Mouse (Mus musculus) ES-E14 (cell line): Measurements from ENCODE around the gene Tgfbi.

Experiments
- CHD2 ChIP-seq: IDR thresholded peaks from 2 replicates; pipeline ENCODE4 v1.6.1; 2014; ENCODE audit warnings: mild to moderate bottlenecking, low read depth, low read length, inconsistent platforms
- HCFC1 ChIP-seq: IDR thresholded peaks from 2 replicates; pipeline ENCODE4 v1.6.1; 2012; ENCODE audit warnings: low read length, inconsistent platforms, borderline replicate concordance; ENCODE audit not compliant: insufficient read depth
- ZC3H11A ChIP-seq: IDR thresholded peaks from 2 replicates; pipeline ENCODE4 v1.6.1; 2012; ENCODE audit warnings: low read depth, mild to moderate bottlenecking, inconsistent platforms, low read length, borderline replicate concordance
- ZNF384 ChIP-seq: IDR thresholded peaks from 2 replicates; pipeline ENCODE4 v1.6.1; 2012; ENCODE audit warnings: low read depth, low read length, inconsistent platforms

- TF ChIP-seq HCFC1 (no peak), CHD2 (no peak), ZC3H11A (no peak), ZNF384 (no peak)
Observed at GRCm38 (mm10) chr13:56678826-56679504, 69.6 kb downstream of the Tgfbi start.
